8 mouse cellular contexts compared by ENCODE assay signal in the genomic region with DNA sequence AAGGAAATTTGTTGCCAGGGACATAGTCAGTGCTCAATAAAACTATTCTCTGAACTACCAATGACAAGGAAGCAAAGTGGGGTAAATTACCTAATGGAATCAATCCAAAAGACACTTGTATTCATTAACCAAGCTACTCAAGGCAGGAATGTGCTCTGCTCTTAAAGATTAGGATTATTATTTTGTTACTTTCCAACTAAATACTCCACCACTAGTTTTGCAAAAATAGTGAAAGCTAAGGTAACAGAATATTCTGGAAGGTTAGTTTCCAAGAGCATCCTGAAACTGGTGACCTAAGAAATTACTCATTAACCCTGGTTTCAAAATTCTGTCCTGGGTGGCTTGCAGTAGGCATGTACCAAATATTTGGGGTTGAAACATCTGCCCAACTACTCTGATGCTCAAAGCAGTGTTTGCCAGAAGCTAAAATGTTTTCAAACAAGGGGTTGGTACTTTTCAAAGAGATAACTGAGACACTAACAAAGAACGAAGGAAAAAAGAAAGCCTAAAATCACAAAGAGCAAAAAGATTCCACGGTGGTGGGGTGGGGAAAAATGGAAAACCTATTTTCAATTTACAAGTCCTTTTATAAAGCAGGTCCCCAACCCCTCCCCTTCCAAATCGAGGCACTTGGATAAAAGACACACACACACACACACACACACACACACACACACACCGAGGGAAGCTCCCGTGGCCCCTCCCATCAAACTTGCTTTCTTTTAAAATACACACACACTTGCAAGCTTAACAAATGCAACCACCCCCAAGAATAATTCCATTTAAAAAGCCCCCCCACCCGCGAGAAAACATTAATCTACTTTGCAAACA. TPM values are rescaled to one million over a fixed set of nuclear protein-coding genes. Genes with fewer than 3 reads are reported as not detected.
DNase-seq lines count a peak whose midpoint lies in the region; ATAC-seq and TF ChIP-seq lines count a peak whose summit lies in the region.

No protein-coding gene starts in this region.

- H3K4me2 ChIP-seq in forebrain, postnatal 0 days (ENCODE audit: low read depth) = peak overlapping the region; percentile 99
- H3K4me2 ChIP-seq in neural tube, embryonic 14.5 days (ENCODE audit: low read depth, low read length) = peak overlapping the region; percentile 96

- no peaks in the 10 kb centered on the region for H3K27me3 ChIP-seq in ES-Bruce4 (ENCODE audit: control insufficient read depth, insufficient read depth, low read length, poor library complexity, severe bottlenecking)
- H3K27me3 ChIP-seq in forebrain, postnatal 0 days (ENCODE audit: insufficient read depth, low read length) = peaks cover 3% of the 10 kb centered on the region
- H3K27me3 ChIP-seq in limb, embryonic 10.5 days (ENCODE audit: low read depth, poor library complexity, severe bottlenecking) = no peaks in the 10 kb centered on the region
- no peaks in the 10 kb centered on the region for H3K27me3 ChIP-seq in neural tube, embryonic 14.5 days (ENCODE audit: control insufficient read depth, insufficient read depth, low read length)

- peaks cover 2% of the 10 kb centered on the region for H3K4me1 ChIP-seq in ES-Bruce4 (ENCODE audit: control insufficient read depth, insufficient read depth, low read length)
- no peaks in the 10 kb centered on the region for H3K4me1 ChIP-seq in forebrain, postnatal 0 days (ENCODE audit: insufficient read depth)
- H3K4me1 ChIP-seq in limb, embryonic 10.5 days = peaks cover 67% of the 10 kb centered on the region
- H3K4me1 ChIP-seq in neural tube, embryonic 14.5 days (ENCODE audit: control insufficient read depth, insufficient read depth, low read length) = peaks cover 34% of the 10 kb centered on the region

- no peaks in the 10 kb centered on the region for H3K9me3 ChIP-seq in ES-Bruce4 (replicated peaks; ENCODE audit: control insufficient read depth, insufficient read depth, low read length, poor library complexity, severe bottlenecking)
- H3K9me3 ChIP-seq in forebrain, postnatal 0 days (ENCODE audit: low read length) = no peaks in the 10 kb centered on the region
- H3K9me3 ChIP-seq in limb, embryonic 10.5 days (replicated peaks) = no peaks in the 10 kb centered on the region
- H3K9me3 ChIP-seq in neural tube, embryonic 14.5 days (ENCODE audit: control insufficient read depth, low read length) = no peaks in the 10 kb centered on the region

- ATAC-seq in cerebellum, adult (ENCODE audit: insufficient number of reproducible peaks, low FRiP score, low TSS enrichment) = no peak
- no peak for ATAC-seq in forebrain, postnatal 0 days
- no peak for ATAC-seq in neural tube, embryonic 14.5 days (ENCODE audit: low read depth)
- ATAC-seq in erythroid progenitor cell, adult 5-6 weeks (replicated peaks; ENCODE audit: low FRiP score, poor library complexity, severe bottlenecking) = no peak

- no peak for TF ChIP-seq POLR2A in ES-Bruce4 (IDR thresholded peaks at IDR 0.05; ENCODE audit: insufficient read depth, low read length)

- no peak for TF ChIP-seq CTCF in ES-Bruce4 (IDR thresholded peaks at IDR 0.05; ENCODE audit: low read depth, low read length)
- TF ChIP-seq CTCF in forebrain, postnatal 0 days (IDR thresholded peaks at IDR 0.05; ENCODE audit: low read depth) = no peak

- WGBS in forebrain, postnatal 0 days = 1% methylated on average over 7 of the region's 7 CpGs
- WGBS in limb, embryonic 10.5 days = 4% methylated on average over 7 of the region's 7 CpGs
- 3% methylated on average over 7 of the region's 7 CpGs for WGBS in neural tube, embryonic 14.5 days

- peak overlapping the region; percentile 94 for H3K9ac ChIP-seq in ES-Bruce4 (ENCODE audit: low read depth, poor library complexity, severe bottlenecking)
- peak overlapping the region; percentile 71 for H3K9ac ChIP-seq in forebrain, postnatal 0 days
- peak overlapping the region; percentile 93; the same call in 1 of the 2 replicates for H3K9ac ChIP-seq in neural tube, embryonic 14.5 days (replicated peaks; ENCODE audit: low read depth, low read length)

- peaks cover 13% of the 10 kb centered on the region for H3K36me3 ChIP-seq in ES-Bruce4 (ENCODE audit: control insufficient read depth, insufficient read depth, low read length, poor library complexity, severe bottlenecking)
- no peaks in the 10 kb centered on the region for H3K36me3 ChIP-seq in forebrain, postnatal 0 days (ENCODE audit: insufficient read depth)
- peaks cover 47% of the 10 kb centered on the region for H3K36me3 ChIP-seq in limb, embryonic 10.5 days
- H3K36me3 ChIP-seq in neural tube, embryonic 14.5 days (ENCODE audit: control insufficient read depth, insufficient read depth, low read length) = no peaks in the 10 kb centered on the region

- intact Hi-C loops in gastrocnemius, postnatal 36 days (cut with DNase I) = loop anchor here (10.0 kb wide), 1 partner anchor 252 kb away; the partner anchor contains the start of gene Ercc6l2

- peak overlapping the region; percentile 82 for H3K4me3 ChIP-seq in ES-Bruce4 (ENCODE audit: low read depth, low read length)
- peak overlapping the region; percentile 86 for H3K4me3 ChIP-seq in forebrain, postnatal 0 days (ENCODE audit: low read depth, low read length)
- peak overlapping the region; percentile 98 for H3K4me3 ChIP-seq in limb, embryonic 10.5 days
- H3K4me3 ChIP-seq in neural tube, embryonic 14.5 days (ENCODE audit: low read depth, low read length) = peak overlapping the region; percentile 89

- DNase-seq in cerebellum, adult 11-12 months = peak; percentile 36
- no peak for DNase-seq in forebrain, postnatal 0 days
- no peak for DNase-seq in limb, embryonic 10.5 days (ENCODE audit: low spot score)
- DNase-seq in gastrocnemius, postnatal 36 days = no peak

- no peak for TF ChIP-seq EP300 in ES-Bruce4 (IDR thresholded peaks at IDR 0.05; ENCODE audit: insufficient read depth, low read depth, low read length)

- H3K27ac ChIP-seq in ES-Bruce4 (ENCODE audit: insufficient read depth, low read length) = no peak overlapping the region
- H3K27ac ChIP-seq in forebrain, postnatal 0 days (ENCODE audit: low read depth, low read length) = peak overlapping the region; percentile 89; the same call in 1 of the 2 replicates
- H3K27ac ChIP-seq in limb, embryonic 10.5 days = peak overlapping the region; percentile 99
- peak overlapping the region; percentile 98 for H3K27ac ChIP-seq in neural tube, embryonic 14.5 days (ENCODE audit: low read depth, low read length)

RNA-seq across cellular contexts. Expression of gene Ptch1, which starts 11.0 kb away (rescaled TPM):
- 45.5 and 48.8 TPM in 2 replicates for polyA plus RNA-seq in ES-Bruce4 (2011; ENCODE audit: insufficient read depth, insufficient read length, low read depth, missing spikeins)
- total RNA-seq in forebrain, postnatal 0 days (2014; rRNA removed) = 11.7 and 26.5 TPM in 2 replicates
- 2.7 and 4.8 TPM in 2 replicates for polyA plus RNA-seq in forebrain, postnatal 0 days (2015; fragmentation: Nextera tagmentation; extraction: Ambion mirVana)
- polyA plus RNA-seq in limb, embryonic 10.5 days (2016; fragmentation: Nextera tagmentation; extraction: Ambion mirVana) = 18.2 and 19.0 TPM in 2 replicates
- 26.4 and 28.7 TPM in 2 replicates for polyA plus RNA-seq in neural tube, embryonic 14.5 days (2014; fragmentation: Nextera tagmentation; extraction: Ambion mirVana)
- total RNA-seq in erythroid progenitor cell, adult 5-6 weeks (2015; ENCODE audit: low replicate concordance) = 4.0 and 6.3 TPM in 2 replicates
- total RNA-seq in erythroid progenitor cell, adult 5-6 weeks (2017; ENCODE audit: low replicate concordance) = 1.6 and 2.6 TPM in 2 replicates
- total RNA-seq in gastrocnemius, postnatal 36 days (2021) = 10 to 100 TPM in 1 of 2 experiments, 1 to 10 TPM in 1; 8.6 to 10.4 TPM
